Mouse (Mus musculus) forebrain, embryonic 16.5 days (tissue): ENCODE measurements around the gene Phxr2. TPM values are rescaled to one million over a fixed set of nuclear protein-coding genes. Genes with fewer than 3 reads are reported as not detected.

Source experiments
- ATAC-seq: fragments of 200-750 bp; cut with Nextera tagmentation; 2 replicates; pipeline ENCODE4 v1.8.0; 2017; ENCODE audit warnings: mild to moderate bottlenecking, moderate library complexity
- H3K27ac ChIP-seq: fragments of 300-500 bp; sonication (generic); 2 replicates; pipeline ENCODE4 v1.5.1; 2014; ENCODE audit warnings: low read length, control low read depth
- H3K27me3 ChIP-seq: fragments of 300-500 bp; sonication (generic); replicated peaks from 2 replicates; pipeline ENCODE4 v1.6.1; 2014; ENCODE audit warnings: low read length; ENCODE audit not compliant: control insufficient read depth, insufficient read depth
- H3K36me3 ChIP-seq: fragments of 300-500 bp; sonication (generic); 2 replicates; pipeline ENCODE4 v1.6.1; 2014; ENCODE audit not compliant: control insufficient read depth, insufficient read depth
- H3K4me1 ChIP-seq: fragments of 300-500 bp; sonication (generic); replicated peaks from 2 replicates; pipeline ENCODE4 v1.6.1; 2014; ENCODE audit warnings: low read length; ENCODE audit not compliant: control insufficient read depth, insufficient read depth
- H3K4me2 ChIP-seq: fragments of 300-500 bp; sonication (generic); 2 replicates; pipeline ENCODE4 v1.6.1; 2014; ENCODE audit warnings: mild to moderate bottlenecking, low read length, control low read depth
- H3K4me3 ChIP-seq: fragments of 300-500 bp; sonication (generic); replicated peaks from 2 replicates; pipeline ENCODE4 v1.5.1; 2014; ENCODE audit warnings: mild to moderate bottlenecking, low read length, control low read depth
- H3K9ac ChIP-seq: fragments of 300-500 bp; sonication (generic); replicated peaks from 2 replicates; pipeline ENCODE4 v1.6.1; 2014; ENCODE audit warnings: low read depth, low read length, control low read depth
- H3K9me3 ChIP-seq: fragments of 300-500 bp; sonication (generic); 2 replicates; pipeline ENCODE4 v1.6.1; 2016; ENCODE audit warnings: low read length; ENCODE audit not compliant: control insufficient read depth
- WGBS: fragments of 180-500 bp; shearing (Covaris S2); extraction: QIAGEN DNeasy Blood & Tissue Kit; methylation state at CpG from one replicate; pipeline ENCODE4 v1.1.7; 2014; 5-methylcytosine and 5-hydroxymethylcytosine counted together
- polyA plus RNA-seq: library from polyadenylated mRNA; unstranded; fragments of >200 nt; fragmentation: Nextera tagmentation; extraction: Ambion mirVana; gene quantifications from 2 replicates; pipeline ENCODE4 v1.2.1, GENCODE M21; 2015

Phxr2 gene
- polyA plus RNA-seq: 0.18 TPM in 1 of 2 replicates, not detected in the other

GRCm38 (mm10) chr10:99126225-99126624, at the start of gene Phxr2:
Gene Phxr2 (minus strand): TSS chr10:99126325.
- 73% methylated on average over 4 of the region's 4 CpGs for WGBS
- no peak for ATAC-seq

GRCm38 (mm10) chr10:99172906-99173507, 46.9 kb upstream of the Phxr2 start:
- 41% methylated on average over 7 of the region's 7 CpGs for WGBS
- no peaks in the 10 kb centered on the region for H3K4me1 ChIP-seq
- ATAC-seq: no peak

More at GRCm38 (mm10) chr10:99126225-99126624, at the start of gene Phxr2:
- Histone ChIP-seq H3K4me1 (no peaks in the 10 kb centered on the region), H3K36me3 (no peaks in the 10 kb centered on the region), H3K27ac (no peak within 1 kb of the TSS), H3K4me2 (no peak within 1 kb of the TSS), H3K4me3 (no peak within 1 kb of the TSS), H3K9me3 (no peaks in the 10 kb centered on the region), H3K9ac (no peak within 1 kb of the TSS), H3K27me3 (no peaks in the 10 kb centered on the region)

GRCm38 (mm10) chr10:99171961-99172497, 45.9 kb upstream of the Phxr2 start:
- Histone ChIP-seq H3K9ac (no peak overlapping the region), H3K27ac (no peak overlapping the region), H3K4me1 (no peaks in the 10 kb centered on the region), H3K27me3 (no peaks in the 10 kb centered on the region), H3K36me3 (no peaks in the 10 kb centered on the region), H3K4me3 (no peak overlapping the region), H3K9me3 (no peaks in the 10 kb centered on the region), H3K4me2 (no peak overlapping the region)
- ATAC-seq: peak; percentile 36; the same call in 1 of the 2 replicates
- 52% methylated on average over 12 of the region's 12 CpGs for WGBS

More at GRCm38 (mm10) chr10:99172906-99173507, 46.9 kb upstream of the Phxr2 start:
- Histone ChIP-seq H3K27me3 (no peaks in the 10 kb centered on the region), H3K9ac (no peak overlapping the region), H3K27ac (no peak overlapping the region), H3K4me2 (no peak overlapping the region), H3K9me3 (no peaks in the 10 kb centered on the region), H3K36me3 (no peaks in the 10 kb centered on the region), H3K4me3 (no peak overlapping the region)

GRCm38 (mm10) chr10:99169765-99170129, 43.6 kb upstream of the Phxr2 start:
- no peak overlapping the region for H3K27ac ChIP-seq
- ATAC-seq: no peak
- H3K4me2 ChIP-seq: no peak overlapping the region
- no peak overlapping the region for H3K9ac ChIP-seq
- H3K4me3 ChIP-seq: no peak overlapping the region
- H3K4me1 ChIP-seq: no peaks in the 10 kb centered on the region
- 80% methylated on average over 5 of the region's 5 CpGs for WGBS
- no peaks in the 10 kb centered on the region for H3K9me3 ChIP-seq
- H3K36me3 ChIP-seq: no peaks in the 10 kb centered on the region
- no peaks in the 10 kb centered on the region for H3K27me3 ChIP-seq

- ATAC-seq: no peak
- H3K9ac ChIP-seq: no peak overlapping the region
- H3K4me3 ChIP-seq: no peak overlapping the region
- H3K36me3 ChIP-seq: no peaks in the 10 kb centered on the region
- H3K4me1 ChIP-seq: no peaks in the 10 kb centered on the region
- 84% methylated on average over 11 of the region's 11 CpGs for WGBS
- H3K27ac ChIP-seq: no peak overlapping the region
- H3K27me3 ChIP-seq: no peaks in the 10 kb centered on the region
- no peak overlapping the region for H3K4me2 ChIP-seq
- H3K9me3 ChIP-seq: no peaks in the 10 kb centered on the region
Observed at GRCm38 (mm10) chr10:99168840-99169764, 43.0 kb upstream of the Phxr2 start.

GRCm38 (mm10) chr10:99168404-99168803, 42.3 kb upstream of the Phxr2 start:
- H3K4me1 ChIP-seq: no peaks in the 10 kb centered on the region
- H3K27ac ChIP-seq: no peak overlapping the region
- no peaks in the 10 kb centered on the region for H3K36me3 ChIP-seq
- no peak overlapping the region for H3K4me3 ChIP-seq
- H3K9me3 ChIP-seq: no peaks in the 10 kb centered on the region
- H3K27me3 ChIP-seq: no peaks in the 10 kb centered on the region
- WGBS: 75% methylated on average over 6 of the region's 6 CpGs
- H3K4me2 ChIP-seq: no peak overlapping the region
- no peak overlapping the region for H3K9ac ChIP-seq
- no peak for ATAC-seq

GRCm38 (mm10) chr10:99166392-99166791, 40.3 kb upstream of the Phxr2 start:
- no peak overlapping the region for H3K4me3 ChIP-seq
- ATAC-seq: no peak

GRCm38 (mm10) chr10:99165751-99166282, 39.7 kb upstream of the Phxr2 start:
- 77% methylated on average over 7 of the region's 7 CpGs for WGBS
- Histone ChIP-seq H3K27me3 (no peaks in the 10 kb centered on the region), H3K4me1 (no peaks in the 10 kb centered on the region), H3K9ac (no peak overlapping the region), H3K4me3 (no peak overlapping the region), H3K4me2 (no peak overlapping the region), H3K9me3 (no peaks in the 10 kb centered on the region), H3K36me3 (no peaks in the 10 kb centered on the region), H3K27ac (no peak overlapping the region)
- ATAC-seq: no peak

More at GRCm38 (mm10) chr10:99166392-99166791, 40.3 kb upstream of the Phxr2 start:
- Histone ChIP-seq H3K27ac (no peak overlapping the region), H3K36me3 (no peaks in the 10 kb centered on the region), H3K27me3 (no peaks in the 10 kb centered on the region), H3K9me3 (no peaks in the 10 kb centered on the region), H3K4me1 (no peaks in the 10 kb centered on the region), H3K4me2 (no peak overlapping the region), H3K9ac (no peak overlapping the region)
- 67% methylated on average over 3 of the region's 3 CpGs for WGBS

GRCm38 (mm10) chr10:99164871-99165477, 38.8 kb upstream of the Phxr2 start:
- Histone ChIP-seq H3K27ac (no peak overlapping the region), H3K9ac (no peak overlapping the region), H3K9me3 (no peaks in the 10 kb centered on the region), H3K4me2 (no peak overlapping the region), H3K36me3 (0 out of 2 replicates have a peak, but pooled peaks cover 4% of the 10 kb centered on the region), H3K4me1 (no peaks in the 10 kb centered on the region), H3K4me3 (no peak overlapping the region), H3K27me3 (no peaks in the 10 kb centered on the region)
- 44% methylated on average over 13 of the region's 13 CpGs for WGBS
- ATAC-seq: peak; percentile 68
